Mouse (Mus musculus) liver, adult (tissue): Measurements from ENCODE around the gene Nans.

Source experiments
- GATA4 ChIP-seq: IDR thresholded peaks from 2 replicates; pipeline ENCODE4 v1.6.1; 2014; ENCODE audit warnings: mild to moderate bottlenecking, low read length; ENCODE audit not compliant: insufficient replicate concordance

Gene Nans

GRCm38 (mm10) chr4:46489028-46489925 lies at the start of gene Nans:
Gene Nans (plus strand): TSS chr4:46489248.
- 0 out of 2 replicates have a peak, but pooled peaks have one; percentile 5 for TF ChIP-seq GATA4

DNA sequence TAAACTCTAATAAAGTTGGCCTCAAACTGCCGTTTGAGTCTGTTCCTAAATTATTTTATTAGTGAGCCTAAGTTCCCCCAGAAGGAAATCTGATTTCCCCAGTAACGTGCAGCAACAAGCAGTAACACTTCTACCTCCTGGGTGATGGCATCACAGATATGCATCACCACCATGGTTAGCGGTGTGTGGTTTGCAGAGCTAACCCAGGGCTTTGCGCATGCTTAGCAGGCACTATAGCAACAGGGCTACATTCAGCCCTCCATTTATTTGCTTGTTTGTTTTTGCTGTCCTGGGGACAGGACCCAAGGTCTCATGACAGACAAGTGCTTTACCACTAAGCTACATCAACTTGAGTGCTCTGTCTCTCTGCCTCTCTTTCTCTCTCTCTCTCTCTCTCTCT lies 46.5 kb upstream of the Nans start:
- TF ChIP-seq GATA4 = no peak

GRCm38 (mm10) chr4:46445237-46445945 lies 43.7 kb upstream of the Nans start:
- no peak for TF ChIP-seq GATA4

DNA sequence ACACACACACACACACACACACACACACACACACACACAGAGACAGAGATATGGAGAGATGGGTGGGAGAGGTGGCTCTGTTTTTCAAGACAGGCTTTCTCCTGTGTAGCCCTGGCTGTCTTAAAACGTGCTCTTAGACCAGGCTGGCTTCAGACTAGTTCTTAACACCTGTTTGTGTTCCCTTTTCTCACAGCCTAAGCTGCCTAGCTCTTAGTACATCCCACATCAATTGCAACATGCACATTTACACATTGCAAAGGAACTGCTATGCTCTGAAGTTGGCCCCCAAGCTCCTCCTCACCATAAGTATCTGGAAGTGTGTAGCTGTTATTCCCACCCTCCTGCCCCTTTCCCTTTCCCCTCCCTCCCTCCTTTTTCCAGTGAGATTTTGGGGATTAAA lies 41.6 kb upstream of the Nans start:
- TF ChIP-seq GATA4 = no peak

GRCm38 (mm10) chr4:46448886-46449285 lies 40.2 kb upstream of the Nans start:
- no peak for TF ChIP-seq GATA4

GRCm38 (mm10) chr4:46450020-46450518 lies 39.0 kb upstream of the Nans start:
- no peak for TF ChIP-seq GATA4

DNA sequence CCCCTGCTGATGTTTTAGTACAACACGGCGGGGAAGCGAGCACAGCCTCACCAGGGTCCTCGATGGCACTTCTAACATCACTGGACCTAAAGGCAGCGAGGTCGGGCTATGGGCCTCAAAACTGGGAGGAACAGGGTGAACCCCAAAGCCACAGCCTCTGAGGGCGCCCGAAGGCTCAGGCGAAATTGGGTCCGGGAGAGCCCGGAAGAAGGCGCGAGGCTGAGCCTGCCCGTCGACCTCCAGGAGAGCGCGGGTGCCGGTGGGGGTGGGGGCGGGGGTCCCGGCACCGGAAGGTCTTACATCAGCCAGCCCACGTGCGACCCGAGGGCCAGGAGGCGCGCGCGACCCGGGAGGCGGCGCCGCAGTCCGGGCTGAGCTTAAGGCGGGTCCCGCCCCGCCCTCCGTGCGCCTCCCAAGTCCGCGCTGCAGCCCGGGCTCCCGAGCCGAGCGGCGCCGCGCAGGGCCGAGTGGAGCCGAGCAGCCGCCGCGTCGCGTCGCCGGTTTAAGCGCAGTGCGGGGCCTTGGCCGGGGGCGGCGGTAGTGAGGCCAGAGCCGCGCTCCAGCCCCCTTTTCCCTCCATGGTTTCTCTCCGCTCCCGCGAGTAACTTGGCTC lies 38.4 kb upstream of the Nans start, which contains the start of gene Anp32b:
Gene Anp32b (plus strand): TSS at position 384 of the 613 bp plus-strand sequence.
- no peak for TF ChIP-seq GATA4

DNA sequence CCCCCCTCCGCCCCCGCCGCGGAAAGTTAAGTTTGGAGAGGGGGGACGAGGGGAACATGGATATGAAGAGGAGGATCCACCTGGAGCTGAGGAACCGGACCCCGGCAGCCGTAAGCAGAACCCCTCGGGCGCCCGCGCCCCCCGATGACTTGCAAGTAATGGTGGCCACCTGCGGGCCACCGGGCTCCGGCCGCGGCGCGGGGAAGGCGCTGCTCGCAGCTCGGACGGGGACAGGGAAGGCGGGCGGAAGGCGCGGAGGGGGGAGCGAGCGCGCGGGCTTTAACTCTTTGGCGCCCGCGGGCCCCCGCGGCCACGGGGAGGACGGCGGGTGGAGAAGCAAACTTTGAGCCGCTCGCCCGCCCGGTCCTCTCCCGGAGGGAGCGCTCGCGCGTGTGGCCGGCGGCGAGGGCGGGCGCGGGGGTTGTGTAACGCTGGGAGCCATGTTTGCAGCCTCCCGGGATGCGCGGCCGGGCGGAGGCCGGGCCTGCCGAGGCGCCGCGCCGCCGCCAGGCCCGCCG lies 37.7 kb upstream of the Nans start:
- TF ChIP-seq GATA4 = no peak

DNA sequence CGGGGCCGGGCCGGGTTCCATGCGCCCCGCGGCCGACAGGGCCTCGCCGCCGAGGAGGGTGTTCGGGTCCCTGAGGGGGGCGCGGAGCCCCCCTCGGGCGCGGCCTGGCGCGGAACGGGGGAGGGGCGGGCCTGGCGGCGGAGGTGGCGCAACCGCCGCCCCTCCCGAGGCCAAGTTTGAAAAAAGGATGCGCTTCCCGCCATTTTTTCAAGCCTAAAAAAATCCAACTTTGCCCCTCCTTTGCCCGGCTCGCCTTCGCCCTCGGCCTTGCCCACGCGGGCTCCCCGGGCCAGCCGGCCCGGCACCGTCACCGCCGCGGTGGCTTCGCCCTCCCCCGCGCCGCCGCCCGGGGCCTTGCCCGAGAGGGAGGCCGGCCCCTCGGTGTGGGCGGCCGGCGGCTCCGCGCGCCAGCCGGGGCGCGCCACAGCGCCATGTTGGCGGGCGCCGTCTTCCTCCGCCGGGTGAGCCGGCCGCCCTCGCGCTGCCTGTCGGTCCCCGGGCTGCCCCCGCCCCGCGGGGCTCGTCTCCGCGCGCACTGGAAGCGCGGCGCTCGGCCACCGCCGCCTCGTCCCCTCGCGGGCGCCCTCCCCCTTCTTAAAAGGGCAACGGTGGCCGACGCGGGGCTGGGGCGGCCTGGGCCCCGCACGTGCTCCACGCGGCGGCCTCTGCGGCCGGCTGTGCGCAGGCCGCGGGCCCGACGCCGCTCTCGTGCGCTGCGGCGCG lies 37.1 kb upstream of the Nans start:
- no peak for TF ChIP-seq GATA4

DNA sequence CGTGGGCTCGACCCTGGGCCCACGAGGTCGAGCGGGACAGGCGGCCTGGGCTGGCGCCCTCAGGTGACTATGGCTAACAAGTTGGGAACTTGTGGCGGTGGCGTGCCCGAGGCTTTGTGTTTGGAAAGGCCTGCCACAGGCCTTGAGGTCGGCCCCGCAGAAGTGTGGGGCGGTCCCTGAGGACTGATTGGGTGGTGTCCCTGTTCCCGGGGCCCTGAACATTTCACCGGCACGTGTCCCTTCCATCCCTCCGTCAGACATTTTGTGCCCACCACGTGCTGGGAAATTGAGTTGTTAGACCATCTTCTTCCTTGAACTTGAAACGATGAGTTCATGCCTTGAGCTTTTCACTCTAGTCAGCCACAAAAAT lies 36.6 kb upstream of the Nans start:
- TF ChIP-seq GATA4 = no peak

DNA sequence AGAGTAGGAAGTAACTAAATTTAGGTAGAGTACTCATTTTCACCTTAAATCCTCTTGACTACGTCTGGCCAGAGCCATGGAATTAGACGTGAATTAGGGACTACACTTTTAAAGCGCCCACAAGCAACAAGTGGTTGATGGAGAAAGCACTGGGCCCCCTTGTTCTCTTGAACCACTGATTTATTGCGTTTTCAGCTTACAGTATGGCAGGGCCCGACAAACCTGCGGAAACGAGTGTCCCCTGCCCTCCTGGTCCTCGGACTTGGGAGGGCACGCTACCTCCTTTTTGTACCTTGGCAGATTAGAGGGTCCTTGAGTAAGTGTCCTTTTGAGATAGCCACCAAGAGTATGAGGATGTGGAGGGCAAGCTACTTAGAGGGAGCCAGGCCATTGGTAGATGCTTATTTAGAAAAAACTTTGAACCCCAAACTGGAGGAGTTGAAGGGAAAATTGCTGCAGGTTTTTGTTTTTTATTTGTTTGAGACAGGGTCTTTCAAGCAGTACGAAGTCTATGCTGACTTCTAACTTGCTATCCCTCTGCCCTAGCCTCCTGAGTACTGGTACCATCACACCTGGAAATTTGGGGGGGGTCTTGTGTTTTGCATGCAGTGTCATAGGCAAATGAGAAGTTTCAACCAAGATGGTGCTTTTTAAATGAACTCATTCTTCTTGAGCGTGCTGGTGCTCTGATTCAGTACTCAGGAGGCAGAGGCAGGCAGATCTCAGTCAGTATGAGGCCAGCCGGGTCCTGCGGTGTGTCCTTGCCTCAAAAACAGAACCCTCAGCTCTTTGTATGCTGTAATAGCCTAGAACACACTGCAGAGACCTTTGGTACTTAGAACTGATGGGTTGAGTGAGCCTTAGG lies 36.0 kb upstream of the Nans start:
- TF ChIP-seq GATA4 = no peak

DNA sequence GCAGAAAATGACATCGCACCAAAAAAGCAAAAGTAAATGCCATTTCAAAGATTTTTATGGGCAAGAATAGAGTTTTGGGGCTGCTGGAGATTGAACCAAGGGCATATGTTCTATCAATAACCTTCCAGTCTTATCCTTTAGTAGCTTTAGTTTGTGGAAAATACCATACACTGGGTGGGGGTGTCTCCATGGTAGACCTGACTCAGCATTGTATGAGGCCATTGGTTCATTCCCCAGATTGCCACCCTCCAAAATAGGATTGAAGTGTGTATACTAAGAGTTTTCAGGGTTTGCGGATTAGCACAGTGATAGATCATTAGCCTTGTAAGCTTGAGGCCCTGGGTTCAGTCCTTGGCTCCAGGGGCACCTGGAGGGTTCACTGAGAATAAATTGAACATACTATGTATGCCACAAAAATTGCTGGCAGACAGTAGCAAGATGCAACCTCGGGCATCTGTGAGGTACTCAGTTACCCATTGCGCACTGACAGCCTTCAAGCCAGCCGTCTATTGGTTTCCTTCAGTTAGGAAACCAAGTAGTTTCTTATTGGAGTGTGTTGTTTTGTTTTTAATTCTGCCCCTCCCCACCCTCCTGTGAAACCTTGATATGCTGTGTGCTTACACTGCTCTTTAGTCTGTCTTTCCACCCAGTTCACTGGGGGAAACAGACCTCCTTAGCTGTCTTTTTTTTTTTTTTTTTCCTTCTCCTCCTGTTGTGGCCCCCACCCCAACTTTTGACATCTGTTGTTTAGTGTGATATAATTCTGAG lies 34.8 kb upstream of the Nans start:
- no peak for TF ChIP-seq GATA4

GRCm38 (mm10) chr4:46456762-46457161 lies 32.3 kb upstream of the Nans start:
- no peak for TF ChIP-seq GATA4

- no peak for TF ChIP-seq GATA4
Measured at GRCm38 (mm10) chr4:46457186-46457585, 31.9 kb upstream of the Nans start.

GRCm38 (mm10) chr4:46458411-46458810 lies 30.6 kb upstream of the Nans start:
- no peak for TF ChIP-seq GATA4
